Mouse (Mus musculus): ENCODE data around the gene Mcrip2. TPM values are rescaled to one million over a fixed set of nuclear protein-coding genes. Genes with fewer than 3 reads are reported as not detected.
A peak's percentile ranks its signal among the peaks of the same experiment; 100 is the strongest.

Gene Mcrip2
- polyA plus RNA-seq, 1 experiment from 2014 or later: 7.3 TPM

GRCm38 (mm10) chr17:25824362-25825142 lies 44.0 kb downstream of the Mcrip2 start:
- no peak overlapping the region for H3K27ac ChIP-seq (replicated peaks; ENCODE audit: low read depth, low read length)

DNA sequence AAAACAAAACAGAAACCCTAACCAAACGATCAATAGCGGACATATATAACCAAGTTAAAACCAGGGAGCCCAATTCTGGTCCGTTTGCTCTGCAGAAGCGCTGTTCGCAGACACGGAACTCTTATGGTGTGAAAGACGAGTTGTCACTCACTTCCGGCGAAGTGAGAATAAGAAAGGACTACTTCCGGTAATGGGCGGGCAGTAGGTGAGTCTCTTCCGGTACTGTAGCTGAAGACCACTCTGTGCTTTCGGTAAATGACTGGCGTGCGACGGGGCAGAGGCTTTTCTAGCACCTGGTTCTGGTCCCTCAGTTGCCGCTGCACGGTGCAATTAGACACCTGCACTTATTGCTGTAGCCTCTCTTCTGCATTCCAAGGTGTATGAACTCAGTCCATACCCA lies 45.1 kb downstream of the Mcrip2 start, which contains the start of gene Wdr24:
Gene Wdr24, plus strand, starts transcription at position 176 of the 400 bp plus-strand sequence.
- H3K27me3 ChIP-seq (ENCODE audit: control insufficient read depth, insufficient read depth, low read length): peaks cover 19% of the 10 kb centered on the region
- ATAC-seq (replicated peaks; ENCODE audit: insufficient number of reproducible peaks, low FRiP score, low TSS enrichment, low read depth) (0 out of 2 replicates have a peak, but pooled peaks have one; percentile 25), DNase-seq (ENCODE audit: low spot score) (peak; percentile 91)
- H3K4me3 ChIP-seq (ENCODE audit: low read depth, low read length): peak within 1 kb of the TSS; percentile 58
- no peak within 1 kb of the TSS for H3K27ac ChIP-seq (replicated peaks; ENCODE audit: low read depth, low read length)
- H3K9ac ChIP-seq (replicated peaks; ENCODE audit: low read length): peak within 1 kb of the TSS; percentile 75
- H3K4me2 ChIP-seq (ENCODE audit: low read depth, low read length): peak within 1 kb of the TSS; percentile 93
- no peaks in the 10 kb centered on the region; the same call in 1 of the 2 replicates for H3K36me3 ChIP-seq (replicated peaks; ENCODE audit: control insufficient read depth, insufficient read depth, low read depth, low read length)
- H3K4me1 ChIP-seq (ENCODE audit: control insufficient read depth, insufficient read depth, low read length): peaks cover 9% of the 10 kb centered on the region
- WGBS: under 1% methylated on average over 18 of the region's 18 CpGs
- H3K9me3 ChIP-seq (replicated peaks; ENCODE audit: control insufficient read depth, low read length): no peaks in the 10 kb centered on the region

More at GRCm38 (mm10) chr17:25824362-25825142, 44.0 kb downstream of the Mcrip2 start:
- peak overlapping the region; percentile 58 for H3K4me3 ChIP-seq (ENCODE audit: low read depth, low read length)
- peaks cover 10% of the 10 kb centered on the region for H3K4me1 ChIP-seq (ENCODE audit: control insufficient read depth, insufficient read depth, low read length)
- H3K27me3 ChIP-seq (ENCODE audit: control insufficient read depth, insufficient read depth, low read length): peaks cover 8% of the 10 kb centered on the region
- H3K9me3 ChIP-seq (replicated peaks; ENCODE audit: control insufficient read depth, low read length): no peaks in the 10 kb centered on the region
- DNase-seq (ENCODE audit: low spot score): no peak
- 78% methylated on average over 16 of the region's 17 CpGs for WGBS
- H3K4me2 ChIP-seq (ENCODE audit: low read depth, low read length): peak overlapping the region; percentile 93; the same call in 1 of the 2 replicates
- peak overlapping the region; percentile 75; the same call in 1 of the 2 replicates for H3K9ac ChIP-seq (replicated peaks; ENCODE audit: low read length)
- no peaks in the 10 kb centered on the region; the same call in 1 of the 2 replicates for H3K36me3 ChIP-seq (replicated peaks; ENCODE audit: control insufficient read depth, insufficient read depth, low read depth, low read length)
- no peak for ATAC-seq (replicated peaks; ENCODE audit: insufficient number of reproducible peaks, low FRiP score, low TSS enrichment, low read depth)

- DNase-seq (ENCODE audit: low spot score) (no peak), ATAC-seq (replicated peaks; ENCODE audit: insufficient number of reproducible peaks, low FRiP score, low TSS enrichment, low read depth) (no peak)
- no peak overlapping the region for H3K27ac ChIP-seq (replicated peaks; ENCODE audit: low read depth, low read length)
- no peaks in the 10 kb centered on the region for H3K36me3 ChIP-seq (replicated peaks; ENCODE audit: control insufficient read depth, insufficient read depth, low read depth, low read length)
- H3K27me3 ChIP-seq (ENCODE audit: control insufficient read depth, insufficient read depth, low read length): peaks cover 28% of the 10 kb centered on the region
- WGBS: 7% methylated on average over 46 of the region's 46 CpGs
- H3K4me3 ChIP-seq (ENCODE audit: low read depth, low read length): peak overlapping the region; percentile 18
- peaks cover 2% of the 10 kb centered on the region for H3K4me1 ChIP-seq (ENCODE audit: control insufficient read depth, insufficient read depth, low read length)
- no peak overlapping the region; the same call in 1 of the 2 replicates for H3K9ac ChIP-seq (replicated peaks; ENCODE audit: low read length)
- H3K4me2 ChIP-seq (ENCODE audit: low read depth, low read length): peak overlapping the region; percentile 16
- no peaks in the 10 kb centered on the region for H3K9me3 ChIP-seq (replicated peaks; ENCODE audit: control insufficient read depth, low read length)
Measured at GRCm38 (mm10) chr17:25818851-25819780, 49.4 kb downstream of the Mcrip2 start.

GRCm38 (mm10) chr17:25817662-25818061 lies 50.9 kb downstream of the Mcrip2 start:
- Histone ChIP-seq H3K4me2 (ENCODE audit: low read depth, low read length) (no peak overlapping the region), H3K36me3 (replicated peaks; ENCODE audit: control insufficient read depth, insufficient read depth, low read depth, low read length) (no peaks in the 10 kb centered on the region)

More at GRCm38 (mm10) chr17:25817662-25818061, 50.9 kb downstream of the Mcrip2 start:
- Histone ChIP-seq H3K4me3 (ENCODE audit: low read depth, low read length) (no peak overlapping the region), H3K4me1 (ENCODE audit: control insufficient read depth, insufficient read depth, low read length) (no peaks in the 10 kb centered on the region), H3K27ac (replicated peaks; ENCODE audit: low read depth, low read length) (no peak overlapping the region), H3K27me3 (ENCODE audit: control insufficient read depth, insufficient read depth, low read length) (peaks cover 28% of the 10 kb centered on the region), H3K9ac (replicated peaks; ENCODE audit: low read length) (no peak overlapping the region), H3K9me3 (replicated peaks; ENCODE audit: control insufficient read depth, low read length) (no peaks in the 10 kb centered on the region)
- DNase-seq (ENCODE audit: low spot score): no peak
- 83% methylated on average over 11 of the region's 11 CpGs for WGBS
- no peak for ATAC-seq (replicated peaks; ENCODE audit: insufficient number of reproducible peaks, low FRiP score, low TSS enrichment, low read depth)

Small RNA genes within 50 kb of the gene (microRNA-seq; reads per million reads assigned to microRNA genes)
- gene Mir3082 (ENCODE audit: borderline number of aligned reads): not detected

Other genes starting within 250 kb of the Mcrip2 start
- gene Gng13, start 151.6 kb downstream of the Mcrip2 start, polyA plus RNA-seq (2014; fragmentation: Nextera tagmentation; extraction: Ambion mirVana): 1.7 and 2.4 TPM in 2 replicates
- 17.7 and 21.2 TPM in 2 replicates for gene Chtf18, start 141.3 kb downstream of the Mcrip2 start, polyA plus RNA-seq (2014; fragmentation: Nextera tagmentation; extraction: Ambion mirVana)
- gene Rpusd1, start 141.1 kb downstream of the Mcrip2 start, polyA plus RNA-seq (2014; fragmentation: Nextera tagmentation; extraction: Ambion mirVana): 18.7 and 19.4 TPM in 2 replicates
- 0.10 TPM in 1 of 2 replicates, not detected in the other for gene Mslnl, start 132.7 kb downstream of the Mcrip2 start, polyA plus RNA-seq (2014; fragmentation: Nextera tagmentation; extraction: Ambion mirVana)
- 0.63 TPM in 1 of 2 replicates, not detected in the other for gene Msln, start 114.4 kb downstream of the Mcrip2 start, polyA plus RNA-seq (2014; fragmentation: Nextera tagmentation; extraction: Ambion mirVana)
- gene Narfl, start 95.0 kb downstream of the Mcrip2 start, polyA plus RNA-seq (2014; fragmentation: Nextera tagmentation; extraction: Ambion mirVana): 23.8 and 24.5 TPM in 2 replicates
- gene Haghl, start 83.1 kb downstream of the Mcrip2 start, polyA plus RNA-seq (2014; fragmentation: Nextera tagmentation; extraction: Ambion mirVana): 58.7 and 61.1 TPM in 2 replicates
- not detected in 2 replicates for gene Ccdc78, start 82.2 kb downstream of the Mcrip2 start, polyA plus RNA-seq (2014; fragmentation: Nextera tagmentation; extraction: Ambion mirVana)
- gene Fam173a, start 75.9 kb downstream of the Mcrip2 start, polyA plus RNA-seq (2014; fragmentation: Nextera tagmentation; extraction: Ambion mirVana): 58.4 and 62.9 TPM in 2 replicates
- gene AC134908.4, start 73.1 kb downstream of the Mcrip2 start, polyA plus RNA-seq (2014; fragmentation: Nextera tagmentation; extraction: Ambion mirVana): not detected in 2 replicates
- 13.4 and 15.6 TPM in 2 replicates for gene Metrn, start 71.6 kb downstream of the Mcrip2 start, polyA plus RNA-seq (2014; fragmentation: Nextera tagmentation; extraction: Ambion mirVana)
- 3.9 and 4.2 TPM in 2 replicates for gene Fbxl16, start 59.7 kb downstream of the Mcrip2 start, polyA plus RNA-seq (2014; fragmentation: Nextera tagmentation; extraction: Ambion mirVana)
- 24.5 and 26.9 TPM in 2 replicates for gene Wdr24, start 45.1 kb downstream of the Mcrip2 start, polyA plus RNA-seq (2014; fragmentation: Nextera tagmentation; extraction: Ambion mirVana)
- gene Jmjd8, start 39.9 kb downstream of the Mcrip2 start, polyA plus RNA-seq (2014; fragmentation: Nextera tagmentation; extraction: Ambion mirVana): 42.0 and 47.7 TPM in 2 replicates
- 323 and 352 TPM in 2 replicates for gene Stub1, start 35.4 kb downstream of the Mcrip2 start, polyA plus RNA-seq (2014; fragmentation: Nextera tagmentation; extraction: Ambion mirVana)
- 1.1 and 1.5 TPM in 2 replicates for gene Rhbdl1, start 31.5 kb downstream of the Mcrip2 start, polyA plus RNA-seq (2014; fragmentation: Nextera tagmentation; extraction: Ambion mirVana)
- 0.36 and 1.2 TPM in 2 replicates for gene Gm20683, start 27.0 kb downstream of the Mcrip2 start, polyA plus RNA-seq (2014; fragmentation: Nextera tagmentation; extraction: Ambion mirVana)
- gene Rhot2, start 23.9 kb downstream of the Mcrip2 start, polyA plus RNA-seq (2014; fragmentation: Nextera tagmentation; extraction: Ambion mirVana): 7.1 and 9.7 TPM in 2 replicates
- gene Wdr90, start 7.3 kb downstream of the Mcrip2 start, polyA plus RNA-seq (2014; fragmentation: Nextera tagmentation; extraction: Ambion mirVana): 14.7 and 15.1 TPM in 2 replicates
- 49.8 and 63.3 TPM in 2 replicates for gene Mettl26, start 6.3 kb upstream of the Mcrip2 start, polyA plus RNA-seq (2014; fragmentation: Nextera tagmentation; extraction: Ambion mirVana)
- gene Wfikkn1, start 12.1 kb upstream of the Mcrip2 start, polyA plus RNA-seq (2014; fragmentation: Nextera tagmentation; extraction: Ambion mirVana): 0.63 and 0.87 TPM in 2 replicates
- 17.6 and 18.7 TPM in 2 replicates for gene Rab40c, start 51.0 kb upstream of the Mcrip2 start, polyA plus RNA-seq (2014; fragmentation: Nextera tagmentation; extraction: Ambion mirVana)
- gene Pigq, start 76.2 kb upstream of the Mcrip2 start, polyA plus RNA-seq (2014; fragmentation: Nextera tagmentation; extraction: Ambion mirVana): 40.2 and 41.4 TPM in 2 replicates
- gene Nhlrc4, start 76.2 kb upstream of the Mcrip2 start, polyA plus RNA-seq (2014; fragmentation: Nextera tagmentation; extraction: Ambion mirVana): 0.15 TPM in 1 of 2 replicates, not detected in the other
- gene A930017K11Rik, start 83.8 kb upstream of the Mcrip2 start, polyA plus RNA-seq (2014; fragmentation: Nextera tagmentation; extraction: Ambion mirVana): 0.15 and 0.49 TPM in 2 replicates
- gene Capn15, start 117.0 kb upstream of the Mcrip2 start, polyA plus RNA-seq (2014; fragmentation: Nextera tagmentation; extraction: Ambion mirVana): 17.4 and 20.2 TPM in 2 replicates
- 12.9 and 16.1 TPM in 2 replicates for gene Rab11fip3, start 200.8 kb upstream of the Mcrip2 start, polyA plus RNA-seq (2014; fragmentation: Nextera tagmentation; extraction: Ambion mirVana)
- gene Decr2, start 221.6 kb upstream of the Mcrip2 start, polyA plus RNA-seq (2014; fragmentation: Nextera tagmentation; extraction: Ambion mirVana): 18.8 and 19.0 TPM in 2 replicates
- gene Nme4, start 226.8 kb upstream of the Mcrip2 start, polyA plus RNA-seq (2014; fragmentation: Nextera tagmentation; extraction: Ambion mirVana): 91.2 and 104 TPM in 2 replicates
- gene Tmem8, start 244.5 kb upstream of the Mcrip2 start, polyA plus RNA-seq (2014; fragmentation: Nextera tagmentation; extraction: Ambion mirVana): 0.48 and 0.92 TPM in 2 replicates